Mouse (Mus musculus) MEL (cell line): Measurements from ENCODE around the gene Olfr1502. TPM values are rescaled to one million over a fixed set of nuclear protein-coding genes. Genes with fewer than 3 reads are reported as not detected.

Experiments used
- DNase-seq: peaks from one replicate; pipeline ENCODE4 v3.0.0; 2011; ENCODE audit warnings: low read depth, low spot score
- H3K27ac ChIP-seq: 2 replicates; pipeline ENCODE4 v1.5.1; 2012; ENCODE audit warnings: low read depth, mild to moderate bottlenecking, control low read depth, low read length, moderate library complexity; ENCODE audit not compliant: control insufficient read depth
- H3K27me3 ChIP-seq, 2 experiments: fragments of 150-350 bp in 1 of 2; sonication (generic) in 1 of 2; 2 replicates each; pipeline ENCODE4 v1.6.1; 2012; ENCODE audit warnings: low read length in 2 of 2, mild to moderate bottlenecking in 2 of 2, improper control_type of control experiment in 1 of 2, moderate library complexity in 1 of 2; ENCODE audit not compliant: insufficient read depth in 2 of 2, control insufficient read depth in 1 of 2
- H3K36me3 ChIP-seq, 2 experiments: 2 replicates each; pipeline ENCODE4 v1.6.1; 2012 to 2014; ENCODE audit warnings: low read length in 2 of 2, improper control_type of control experiment in 1 of 2, inconsistent platforms in 1 of 2, mild to moderate bottlenecking in 1 of 2; ENCODE audit not compliant: insufficient read depth in 2 of 2, control insufficient read depth in 1 of 2
- H3K4me1 ChIP-seq, 2 experiments: fragments of 150-350 bp in 1 of 2; sonication (generic) in 1 of 2; 2 replicates each; pipeline ENCODE4 v1.6.1; 2012; ENCODE audit warnings: low read length in 2 of 2, improper control_type of control experiment in 1 of 2, mild to moderate bottlenecking in 1 of 2; ENCODE audit not compliant: insufficient read depth in 2 of 2, control insufficient read depth in 1 of 2
- H3K4me3 ChIP-seq, 2 experiments: fragments of 150-350 bp in 1 of 2; sonication (generic) in 1 of 2; 2 replicates each; pipeline ENCODE4 v1.5.1; 2012; ENCODE audit warnings: low read depth in 2 of 2, low read length in 2 of 2, mild to moderate bottlenecking in 2 of 2, moderate library complexity in 2 of 2, control low read depth in 1 of 2, improper control_type of control experiment in 1 of 2; ENCODE audit not compliant: control insufficient read depth in 1 of 2, insufficient read depth in 1 of 2
- H3K79me2 ChIP-seq: 2 replicates; pipeline ENCODE4 v1.6.1; 2012; ENCODE audit warnings: mild to moderate bottlenecking, low read length, moderate library complexity; ENCODE audit not compliant: control insufficient read depth, poor library complexity, insufficient read depth
- H3K9ac ChIP-seq: 2 replicates; pipeline ENCODE4 v1.6.1; 2012; ENCODE audit warnings: low read depth, mild to moderate bottlenecking, control low read depth, low read length, moderate library complexity; ENCODE audit not compliant: control insufficient read depth, poor library complexity, severe bottlenecking
- H3K9me3 ChIP-seq: fragments of 150-350 bp; sonication (generic); replicated peaks from 2 replicates; pipeline ENCODE4 v1.6.1; 2012; ENCODE audit warnings: mild to moderate bottlenecking, low read length, improper control_type of control experiment, moderate library complexity; ENCODE audit not compliant: insufficient read depth
- BHLHE40 ChIP-seq: IDR thresholded peaks from 2 replicates; pipeline ENCODE4 v1.6.1; 2012; ENCODE audit warnings: low read depth, mild to moderate bottlenecking, inconsistent platforms, low read length, improper control_type of control experiment, borderline replicate concordance
- CHD1 ChIP-seq: IDR thresholded peaks from 2 replicates; pipeline ENCODE4 v1.6.1; 2012; ENCODE audit warnings: low read depth, mild to moderate bottlenecking, inconsistent platforms, low read length, improper control_type of control experiment
- CHD2 ChIP-seq: IDR thresholded peaks from 2 replicates; pipeline ENCODE4 v1.6.1; 2011; ENCODE audit warnings: low read length, improper control_type of control experiment
- CTCF ChIP-seq, 3 experiments: IDR thresholded peaks in 2 of 3; conservative IDR thresholded peaks in 1 of 3; 2 replicates each; pipeline ENCODE4 v1.5.1; 2011 to 2012; ENCODE audit warnings: low read length in 3 of 3, low read depth in 2 of 3, mild to moderate bottlenecking in 2 of 3, improper control_type of control experiment in 1 of 3, inconsistent platforms in 1 of 3, mixed read lengths in 1 of 3, moderate library complexity in 1 of 3; ENCODE audit not compliant: control insufficient read depth in 1 of 3, insufficient read depth in 1 of 3, poor library complexity in 1 of 3, severe bottlenecking in 1 of 3
- E2F4 ChIP-seq: IDR thresholded peaks from 2 replicates; pipeline ENCODE4 v1.6.1; 2011; ENCODE audit warnings: low read depth, low read length, improper control_type of control experiment, borderline replicate concordance
- GABPA ChIP-seq: IDR thresholded peaks from 2 replicates; pipeline ENCODE4 v1.6.1; 2012; ENCODE audit warnings: low read depth, mild to moderate bottlenecking, inconsistent platforms, low read length, improper control_type of control experiment, moderate library complexity
- GATA1 ChIP-seq: IDR thresholded peaks from 2 replicates; pipeline ENCODE4 v1.6.1; 2011; ENCODE audit warnings: low read depth, low read length, improper control_type of control experiment
- MAFK ChIP-seq: IDR thresholded peaks from 2 replicates; pipeline ENCODE4 v1.6.1; 2011; ENCODE audit warnings: low read depth, mild to moderate bottlenecking, low read length, improper control_type of control experiment, borderline replicate concordance
- MAX ChIP-seq: IDR thresholded peaks from 2 replicates; pipeline ENCODE4 v1.6.1; 2011; ENCODE audit warnings: low read length, improper control_type of control experiment
- MEF2A ChIP-seq: IDR thresholded peaks from 2 replicates; pipeline ENCODE4 v1.6.1; 2014; ENCODE audit warnings: low read depth, mild to moderate bottlenecking, inconsistent platforms, low read length, improper control_type of control experiment; ENCODE audit not compliant: poor library complexity, insufficient replicate concordance, severe bottlenecking; ENCODE audit errors: extremely low read depth
- MYB ChIP-seq: IDR thresholded peaks from 2 replicates; pipeline ENCODE4 v1.6.1; 2011; ENCODE audit warnings: mild to moderate bottlenecking, low read depth, low read length, improper control_type of control experiment
- NELFE ChIP-seq: IDR thresholded peaks from 2 replicates; pipeline ENCODE4 v1.6.1; 2011; ENCODE audit warnings: low read depth, low read length, improper control_type of control experiment
- POLR2AphosphoS5 ChIP-seq: IDR thresholded peaks from 2 replicates; pipeline ENCODE4 v1.6.1; 2012; ENCODE audit warnings: low read depth, borderline replicate concordance, mild to moderate bottlenecking, inconsistent platforms, low read length, moderate library complexity, mixed read lengths
- RAD21 ChIP-seq: IDR thresholded peaks from 2 replicates; pipeline ENCODE4 v1.6.1; 2011; ENCODE audit warnings: mild to moderate bottlenecking, low read depth, low read length, improper control_type of control experiment
- RCOR1 ChIP-seq: IDR thresholded peaks from 2 replicates; pipeline ENCODE4 v1.6.1; 2012; ENCODE audit warnings: low read depth, mild to moderate bottlenecking, inconsistent platforms, low read length, improper control_type of control experiment
- SIN3A ChIP-seq: IDR thresholded peaks from 2 replicates; pipeline ENCODE4 v1.6.1; 2012; ENCODE audit warnings: low read length, improper control_type of control experiment, inconsistent platforms
- SMC3 ChIP-seq: IDR thresholded peaks from 2 replicates; pipeline ENCODE4 v1.6.1; 2011; ENCODE audit warnings: low read depth, low read length, improper control_type of control experiment
- USF2 ChIP-seq, 2 experiments: IDR thresholded peaks; 2 replicates each; pipeline ENCODE4 v1.6.1; 2011 to 2012; ENCODE audit warnings: improper control_type of control experiment in 2 of 2, low read length in 2 of 2, borderline replicate concordance in 1 of 2, inconsistent platforms in 1 of 2, low read depth in 1 of 2, mild to moderate bottlenecking in 1 of 2; ENCODE audit not compliant: insufficient read depth in 1 of 2
- ZC3H11A ChIP-seq: IDR thresholded peaks from 2 replicates; pipeline ENCODE4 v1.6.1; 2012; ENCODE audit warnings: low read depth, mild to moderate bottlenecking, inconsistent platforms, low read length, improper control_type of control experiment
- ZMIZ1 ChIP-seq: IDR thresholded peaks from 2 replicates; pipeline ENCODE4 v1.6.1; 2012; ENCODE audit warnings: low read depth, mild to moderate bottlenecking, inconsistent platforms, low read length, improper control_type of control experiment, moderate library complexity
- ZNF384 ChIP-seq: IDR thresholded peaks from 2 replicates; pipeline ENCODE4 v1.6.1; 2012; ENCODE audit warnings: low read depth, mild to moderate bottlenecking, inconsistent platforms, low read length, improper control_type of control experiment
- polyA plus RNA-seq, 2 experiments: library from polyadenylated mRNA; stranded (reverse) in 1 of 2; unstranded in 1 of 2; fragments of >175 nt in 1 of 2; fragments of >200 nt in 1 of 2; gene quantifications; 2 replicates each; pipeline versions ENCODE4 v1.2.1 to v1.2.4; 2012; ENCODE audit warnings: low replicate concordance in 2 of 2, low read depth in 1 of 2; ENCODE audit not compliant: insufficient read length in 2 of 2, insufficient read depth in 1 of 2, missing spikeins in 1 of 2
- total RNA-seq: library from RNA; depleted of rRNA; stranded (reverse); fragments of 300-350 nt; gene quantifications from 2 replicates; pipeline ENCODE4 v1.2.3, GENCODE M21; 2012; rRNA removed

The Olfr1502 gene
- total RNA-seq (not detected in 2 replicates), polyA plus RNA-seq (not detected)

DNA sequence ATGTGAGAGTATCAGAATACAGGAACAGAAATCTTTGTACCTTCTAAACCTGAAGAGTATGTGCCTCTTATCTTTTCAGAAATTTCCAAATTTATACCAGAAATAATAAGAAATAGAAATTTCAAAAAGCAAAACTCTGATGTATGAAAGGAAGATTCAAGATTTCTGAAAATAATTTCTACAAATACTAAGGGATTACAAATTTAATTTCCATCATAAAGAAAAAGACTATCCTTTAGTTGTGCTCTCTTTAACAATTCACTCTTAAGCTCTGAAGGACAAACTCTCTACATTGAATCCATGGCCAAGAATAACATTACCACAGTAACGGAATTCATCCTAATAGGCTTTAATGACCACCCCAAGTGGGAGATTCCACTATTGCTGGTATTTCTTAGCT, at the start of gene Olfr1502:
Gene Olfr1502, plus strand, starts transcription at position 301 of the 400 bp plus-strand sequence.
- H3K4me1 ChIP-seq: no peaks in the 10 kb centered on the region
- H3K79me2 ChIP-seq: no peaks in the 10 kb centered on the region
- H3K4me3 ChIP-seq: no peak within 1 kb of the TSS
- H3K36me3 ChIP-seq: no peaks in the 10 kb centered on the region
- no peaks in the 10 kb centered on the region for H3K9me3 ChIP-seq
- no peak within 1 kb of the TSS for H3K27ac ChIP-seq
- DNase-seq: no peak
- H3K27me3 ChIP-seq: no peaks in the 10 kb centered on the region
- H3K9ac ChIP-seq: no peak within 1 kb of the TSS
- TF ChIP-seq POLR2AphosphoS5 (no peak), CTCF (IDR thresholded peaks at IDR 0.05 in 2 of 3, conservative IDR thresholded peaks at IDR 0.05 in 1 of 3; ENCODE audit: control insufficient read depth in 1 of 3, insufficient read depth in 1 of 3, low read depth in 2 of 3, low read length in 3 of 3, poor library complexity in 1 of 3, severe bottlenecking in 1 of 3) (no peak), USF2 (IDR thresholded peaks at IDR 0.05; ENCODE audit: borderline replicate concordance in 1 of 2, insufficient read depth in 1 of 2, low read depth in 1 of 2, low read length in 2 of 2) (no peak), RAD21 (no peak), MAFK (no peak), MEF2A (no peak), NELFE (no peak), ZC3H11A (no peak), CHD1 (no peak), SIN3A (no peak), BHLHE40 (no peak), RCOR1 (no peak), CHD2 (no peak), ZMIZ1 (no peak), MYB (no peak), ZNF384 (no peak)

DNA sequence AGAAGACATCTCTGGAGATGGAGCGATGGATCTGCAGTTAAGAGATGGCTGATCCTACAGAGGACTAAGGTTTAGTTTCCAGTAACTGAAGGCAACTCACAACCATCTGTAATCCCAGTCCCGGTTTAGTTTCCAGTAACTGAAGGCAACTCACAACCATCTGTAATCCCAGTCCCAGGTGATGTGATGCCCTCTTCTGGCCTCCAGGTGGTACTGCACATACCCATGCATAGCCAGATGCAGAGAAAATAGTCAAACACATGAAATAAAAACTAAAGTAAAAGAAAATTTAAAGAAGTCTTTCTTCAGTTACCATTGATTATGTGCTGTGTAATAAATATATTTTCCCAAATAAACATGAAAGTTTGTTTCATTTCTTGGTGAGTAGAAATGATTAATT, 48.8 kb upstream of the Olfr1502 start:
- Histone ChIP-seq H3K4me3 (no peak overlapping the region), H3K79me2 (no peaks in the 10 kb centered on the region), H3K27ac (no peak overlapping the region), H3K4me1 (no peaks in the 10 kb centered on the region), H3K36me3 (no peaks in the 10 kb centered on the region), H3K9ac (no peak overlapping the region), H3K9me3 (no peaks in the 10 kb centered on the region), H3K27me3 (no peaks in the 10 kb centered on the region)
- peak; percentile 60 for TF ChIP-seq SMC3
- no peak for TF ChIP-seq E2F4
- no peak for TF ChIP-seq GATA1
- peak; percentile 59 for TF ChIP-seq RAD21
- peak; percentile 53 for TF ChIP-seq ZC3H11A
- no peak for TF ChIP-seq GABPA
- peak; percentile 55 to 69 (median 68) for TF ChIP-seq CTCF (IDR thresholded peaks at IDR 0.05 in 2 of 3, conservative IDR thresholded peaks at IDR 0.05 in 1 of 3; ENCODE audit: control insufficient read depth in 1 of 3, insufficient read depth in 1 of 3, low read depth in 2 of 3, low read length in 3 of 3, poor library complexity in 1 of 3, severe bottlenecking in 1 of 3)
- TF ChIP-seq MAX: no peak
- peak; percentile 41 for DNase-seq
